Mouse (Mus musculus) mouse embryonic stem cell (cell line): ENCODE measurements around the gene Obp2b.
"Not testable (repeated sequence)": the region's sequence is repeated elsewhere in the genome, so short reads cannot be mapped to it uniquely, and the experiment has no call there.

Source experiments
- in situ Hi-C, 2 experiments: fragments of 300-500 bp; cut with MboI; formaldehyde crosslinking; loops; 1 replicate in 1 of 2; 3 replicates in 1 of 2; pipeline ENCODE4 v1.14.3; 2019 to 2020; ENCODE audit warnings: low sequenced_read_pairs in 2 of 2, low pct_unique_long_range_greater_than_20kb in 1 of 2, mixed read lengths in 1 of 2; ENCODE audit not compliant: unreplicated experiment in 1 of 2

The Obp2b gene

GRCm38 (mm10) chr2:25736709-25737108 is at the start of gene Obp2b:
Gene Obp2b (plus strand): TSS chr2:25737009.
- in situ Hi-C loops = not testable (repeated sequence)

- in situ Hi-C loops = no loop called here
These were observed 42.2 kb upstream of the Obp2b start for GRCm38 (mm10) chr2:25694605-25695004.

- in situ Hi-C loops = no loop called here
These were observed 39.9 kb upstream of the Obp2b start for GRCm38 (mm10) chr2:25696951-25697350.

- in situ Hi-C loops = no loop called here
These were observed 38.1 kb upstream of the Obp2b start for GRCm38 (mm10) chr2:25698696-25699095.

- in situ Hi-C loops = not testable (repeated sequence)
These were observed 37.1 kb upstream of the Obp2b start, which contains the start of gene Obp2a for GRCm38 (mm10) chr2:25699743-25700142. Gene Obp2a (plus strand): TSS chr2:25700043.

GRCm38 (mm10) chr2:25701001-25701400 is 35.8 kb upstream of the Obp2b start:
- in situ Hi-C loops = no loop called here

- in situ Hi-C loops = no loop called here
These were observed 33.1 kb upstream of the Obp2b start for GRCm38 (mm10) chr2:25703706-25704105.

- in situ Hi-C loops = no loop called here
These were observed 29.9 kb upstream of the Obp2b start, which contains the start of gene Bmyc for GRCm38 (mm10) chr2:25706643-25707481. Gene Bmyc (plus strand): TSS chr2:25706739.

- in situ Hi-C loops = no loop called here
These were observed 28.7 kb upstream of the Obp2b start for GRCm38 (mm10) chr2:25708121-25708520.

- in situ Hi-C loops = not testable (repeated sequence)
These were observed 27.8 kb upstream of the Obp2b start for GRCm38 (mm10) chr2:25709056-25709455.

GRCm38 (mm10) chr2:25709791-25710190 is 27.0 kb upstream of the Obp2b start:
- in situ Hi-C loops = not testable (repeated sequence)

GRCm38 (mm10) chr2:25711641-25712040 is 25.2 kb upstream of the Obp2b start:
- in situ Hi-C loops = not testable (repeated sequence)

- in situ Hi-C loops = no loop called here
These were observed 19.6 kb upstream of the Obp2b start for GRCm38 (mm10) chr2:25717222-25717621.

- in situ Hi-C loops = no loop called here
These were observed 3.4 kb upstream of the Obp2b start for GRCm38 (mm10) chr2:25733199-25733930.

GRCm38 (mm10) chr2:25741671-25742070 is 4.9 kb downstream of the Obp2b start:
- in situ Hi-C loops = no loop called here

- in situ Hi-C loops = no loop called here
These were observed 17.4 kb downstream of the Obp2b start for GRCm38 (mm10) chr2:25754201-25754600.

- in situ Hi-C loops = no loop called here
These were observed 21.3 kb downstream of the Obp2b start for GRCm38 (mm10) chr2:25758064-25758625.

- in situ Hi-C loops = no loop called here
These were observed 28.5 kb downstream of the Obp2b start, which contains the start of gene Lcn3 for GRCm38 (mm10) chr2:25765269-25765668. Gene Lcn3 (plus strand): TSS chr2:25765569.

GRCm38 (mm10) chr2:25767764-25768163 is 31.0 kb downstream of the Obp2b start:
- in situ Hi-C loops = no loop called here
